Mouse (Mus musculus): ENCODE results near the gene Lcn12. TPM values are rescaled to one million over a fixed set of nuclear protein-coding genes. Genes with fewer than 3 reads are reported as not detected.
A peak's percentile ranks its signal among the peaks of the same experiment; 100 is the strongest.

The Lcn12 gene
- polyA plus RNA-seq, 1 experiment from 2014 or later: not detected

- no peak within 1 kb of the TSS for H3K27ac ChIP-seq
Measured at GRCm38 (mm10) chr2:25456205-25456953, 37.3 kb downstream of the Lcn12 start, which contains the start of gene Clic3. Clic3 (plus strand) TSS chr2:25456838.

GRCm38 (mm10) chr2:25452951-25453350 is 40.8 kb downstream of the Lcn12 start:
- H3K9me3 ChIP-seq (replicated peaks; ENCODE audit: low read length): no peaks in the 10 kb centered on the region
- no peak for DNase-seq (ENCODE audit: low spot score)
- H3K36me3 ChIP-seq (ENCODE audit: insufficient read depth, low read length): 0 out of 2 replicates have a peak, but pooled peaks cover under 1% of the 10 kb centered on the region
- H3K4me2 ChIP-seq (ENCODE audit: low read length): no peak overlapping the region
- ATAC-seq (replicated peaks; ENCODE audit: low FRiP score, low read depth): no peak
- no peak overlapping the region for H3K9ac ChIP-seq (ENCODE audit: low read depth, low read length)
- H3K27ac ChIP-seq: no peak overlapping the region; the same call in 1 of the 2 replicates
- no peak overlapping the region for H3K4me3 ChIP-seq (replicated peaks; ENCODE audit: low read depth, low read length)
- no peak for TF ChIP-seq CTCF (IDR thresholded peaks at IDR 0.05; ENCODE audit: low read depth)
- H3K4me1 ChIP-seq (replicated peaks; ENCODE audit: insufficient read depth, low read length): no peaks in the 10 kb centered on the region
- no peaks in the 10 kb centered on the region for H3K27me3 ChIP-seq (ENCODE audit: insufficient read depth, low read length)
- WGBS: 43% methylated on average over 1 of the region's 1 CpGs

More at GRCm38 (mm10) chr2:25456205-25456953, 37.3 kb downstream of the Lcn12 start, which contains the start of gene Clic3:
- no peak within 1 kb of the TSS for H3K4me3 ChIP-seq (replicated peaks; ENCODE audit: low read depth, low read length)
- H3K27me3 ChIP-seq (ENCODE audit: insufficient read depth, low read length): no peaks in the 10 kb centered on the region
- H3K36me3 ChIP-seq (ENCODE audit: insufficient read depth, low read length): no peaks in the 10 kb centered on the region
- no peak for TF ChIP-seq CTCF (IDR thresholded peaks at IDR 0.05; ENCODE audit: low read depth)
- no peak for DNase-seq (ENCODE audit: low spot score)
- WGBS: 57% methylated on average over 14 of the region's 14 CpGs
- no peak within 1 kb of the TSS for H3K4me2 ChIP-seq (ENCODE audit: low read length)
- peaks cover 12% of the 10 kb centered on the region; the same call in 1 of the 2 replicates for H3K4me1 ChIP-seq (replicated peaks; ENCODE audit: insufficient read depth, low read length)
- H3K9ac ChIP-seq (ENCODE audit: low read depth, low read length): 0 out of 2 replicates have a peak within 1 kb of the TSS, but pooled peaks have one; percentile 8
- ATAC-seq (replicated peaks; ENCODE audit: low FRiP score, low read depth): no peak
- no peaks in the 10 kb centered on the region for H3K9me3 ChIP-seq (replicated peaks; ENCODE audit: low read length)

GRCm38 (mm10) chr2:25450853-25451647 is 42.7 kb downstream of the Lcn12 start:
- H3K9ac ChIP-seq (ENCODE audit: low read depth, low read length): no peak overlapping the region
- 72% methylated on average over 8 of the region's 8 CpGs for WGBS
- ATAC-seq (replicated peaks; ENCODE audit: low FRiP score, low read depth) (no peak), DNase-seq (ENCODE audit: low spot score) (no peak)
- TF ChIP-seq CTCF (IDR thresholded peaks at IDR 0.05; ENCODE audit: low read depth): no peak
- H3K4me2 ChIP-seq (ENCODE audit: low read length): no peak overlapping the region
- no peak overlapping the region for H3K4me3 ChIP-seq (replicated peaks; ENCODE audit: low read depth, low read length)
- H3K27me3 ChIP-seq (ENCODE audit: insufficient read depth, low read length): no peaks in the 10 kb centered on the region
- H3K4me1 ChIP-seq (replicated peaks; ENCODE audit: insufficient read depth, low read length): no peaks in the 10 kb centered on the region
- no peaks in the 10 kb centered on the region for H3K9me3 ChIP-seq (replicated peaks; ENCODE audit: low read length)
- H3K36me3 ChIP-seq (ENCODE audit: insufficient read depth, low read length): 0 out of 2 replicates have a peak, but pooled peaks cover 8% of the 10 kb centered on the region
- peak overlapping the region; percentile 19; the same call in 1 of the 2 replicates for H3K27ac ChIP-seq

GRCm38 (mm10) chr2:25442682-25443081 is 51.0 kb downstream of the Lcn12 start:
- no peaks in the 10 kb centered on the region for H3K9me3 ChIP-seq (replicated peaks; ENCODE audit: low read length)
- DNase-seq (ENCODE audit: low spot score) (no peak), ATAC-seq (replicated peaks; ENCODE audit: low FRiP score, low read depth) (no peak)
- H3K4me1 ChIP-seq (replicated peaks; ENCODE audit: insufficient read depth, low read length): no peaks in the 10 kb centered on the region
- no peak overlapping the region for H3K4me2 ChIP-seq (ENCODE audit: low read length)
- no peak overlapping the region for H3K4me3 ChIP-seq (replicated peaks; ENCODE audit: low read depth, low read length)
- peaks cover 46% of the 10 kb centered on the region for H3K36me3 ChIP-seq (ENCODE audit: insufficient read depth, low read length)
- 81% methylated on average over 14 of the region's 14 CpGs for WGBS
- TF ChIP-seq CTCF (IDR thresholded peaks at IDR 0.05; ENCODE audit: low read depth): no peak
- no peaks in the 10 kb centered on the region for H3K27me3 ChIP-seq (ENCODE audit: insufficient read depth, low read length)
- no peak overlapping the region for H3K9ac ChIP-seq (ENCODE audit: low read depth, low read length)
- no peak overlapping the region for H3K27ac ChIP-seq

- Histone ChIP-seq H3K27me3 (ENCODE audit: insufficient read depth, low read length) (no peaks in the 10 kb centered on the region), H3K36me3 (ENCODE audit: insufficient read depth, low read length) (peaks cover 50% of the 10 kb centered on the region), H3K4me1 (replicated peaks; ENCODE audit: insufficient read depth, low read length) (no peaks in the 10 kb centered on the region), H3K4me2 (ENCODE audit: low read length) (no peak overlapping the region), H3K9me3 (replicated peaks; ENCODE audit: low read length) (no peaks in the 10 kb centered on the region), H3K4me3 (replicated peaks; ENCODE audit: low read depth, low read length) (no peak overlapping the region), H3K27ac (no peak overlapping the region), H3K9ac (ENCODE audit: low read depth, low read length) (no peak overlapping the region)
- DNase-seq (ENCODE audit: low spot score) (no peak), ATAC-seq (replicated peaks; ENCODE audit: low FRiP score, low read depth) (no peak)
- 83% methylated on average over 20 of the region's 20 CpGs for WGBS
- TF ChIP-seq CTCF (IDR thresholded peaks at IDR 0.05; ENCODE audit: low read depth): no peak
Measured at GRCm38 (mm10) chr2:25441067-25441466, 52.6 kb downstream of the Lcn12 start.

Small RNAs within 50 kb of the gene (microRNA-seq; reads per million reads assigned to microRNA genes)
- gene Mir3087: not detected

Other genes starting within 250 kb of the Lcn12 start
- gene AL732309.1, start 247.0 kb downstream of the Lcn12 start, polyA plus RNA-seq (2015; fragmentation: Nextera tagmentation; extraction: Ambion mirVana): 2.7 and 3.7 TPM in 2 replicates
- gene Tmem203, start 238.5 kb downstream of the Lcn12 start, polyA plus RNA-seq (2015; fragmentation: Nextera tagmentation; extraction: Ambion mirVana): 42.6 and 46.7 TPM in 2 replicates
- 17.1 and 18.0 TPM in 2 replicates for gene Tprn, start 231.3 kb downstream of the Lcn12 start, polyA plus RNA-seq (2015; fragmentation: Nextera tagmentation; extraction: Ambion mirVana)
- 172 TPM in 2 replicates for gene Ssna1, start 221.5 kb downstream of the Lcn12 start, polyA plus RNA-seq (2015; fragmentation: Nextera tagmentation; extraction: Ambion mirVana)
- gene Anapc2, start 221.4 kb downstream of the Lcn12 start, polyA plus RNA-seq (2015; fragmentation: Nextera tagmentation; extraction: Ambion mirVana): 79.4 and 84.0 TPM in 2 replicates
- gene Tmem210, start 205.8 kb downstream of the Lcn12 start, polyA plus RNA-seq (2015; fragmentation: Nextera tagmentation; extraction: Ambion mirVana): not detected in 2 replicates
- 0.29 and 0.48 TPM in 2 replicates for gene Lrrc26, start 204.0 kb downstream of the Lcn12 start, polyA plus RNA-seq (2015; fragmentation: Nextera tagmentation; extraction: Ambion mirVana)
- 0.58 and 0.66 TPM in 2 replicates for gene Grin1, start 174.7 kb downstream of the Lcn12 start, polyA plus RNA-seq (2015; fragmentation: Nextera tagmentation; extraction: Ambion mirVana)
- gene Man1b1, start 161.6 kb downstream of the Lcn12 start, polyA plus RNA-seq (2015; fragmentation: Nextera tagmentation; extraction: Ambion mirVana): 57.9 and 59.6 TPM in 2 replicates
- gene Dpp7, start 137.6 kb downstream of the Lcn12 start, polyA plus RNA-seq (2015; fragmentation: Nextera tagmentation; extraction: Ambion mirVana): 28.5 and 31.5 TPM in 2 replicates
- gene Uap1l1, start 128.2 kb downstream of the Lcn12 start, polyA plus RNA-seq (2015; fragmentation: Nextera tagmentation; extraction: Ambion mirVana): 80.5 and 92.8 TPM in 2 replicates
- gene Sapcd2, start 121.6 kb downstream of the Lcn12 start, polyA plus RNA-seq (2015; fragmentation: Nextera tagmentation; extraction: Ambion mirVana): 17.9 and 19.3 TPM in 2 replicates
- gene Entpd2, start 98.0 kb downstream of the Lcn12 start, polyA plus RNA-seq (2015; fragmentation: Nextera tagmentation; extraction: Ambion mirVana): 6.9 and 7.8 TPM in 2 replicates
- 43.9 and 49.9 TPM in 2 replicates for gene Npdc1, start 94.6 kb downstream of the Lcn12 start, polyA plus RNA-seq (2015; fragmentation: Nextera tagmentation; extraction: Ambion mirVana)
- gene Fut7, start 70.6 kb downstream of the Lcn12 start, polyA plus RNA-seq (2015; fragmentation: Nextera tagmentation; extraction: Ambion mirVana): 0.06 TPM in 1 of 2 replicates, not detected in the other
- gene Abca2, start 65.2 kb downstream of the Lcn12 start, polyA plus RNA-seq (2015; fragmentation: Nextera tagmentation; extraction: Ambion mirVana): 9.7 and 9.8 TPM in 2 replicates
- 7.7 and 10.3 TPM in 2 replicates for gene Clic3, start 37.1 kb downstream of the Lcn12 start, polyA plus RNA-seq (2015; fragmentation: Nextera tagmentation; extraction: Ambion mirVana)
- gene Paxx, start 32.8 kb downstream of the Lcn12 start, polyA plus RNA-seq (2015; fragmentation: Nextera tagmentation; extraction: Ambion mirVana): 42.0 and 45.0 TPM in 2 replicates
- gene Ptgds, start 23.9 kb downstream of the Lcn12 start, polyA plus RNA-seq (2015; fragmentation: Nextera tagmentation; extraction: Ambion mirVana): 11.5 and 13.1 TPM in 2 replicates
- gene Fbxw5, start 6.8 kb upstream of the Lcn12 start, polyA plus RNA-seq (2015; fragmentation: Nextera tagmentation; extraction: Ambion mirVana): 65.7 and 71.1 TPM in 2 replicates
- gene C8g, start 7.8 kb upstream of the Lcn12 start, polyA plus RNA-seq (2015; fragmentation: Nextera tagmentation; extraction: Ambion mirVana): 7.9 and 9.6 TPM in 2 replicates
- gene Traf2, start 53.0 kb upstream of the Lcn12 start, polyA plus RNA-seq (2015; fragmentation: Nextera tagmentation; extraction: Ambion mirVana): 24.4 and 28.1 TPM in 2 replicates
- gene Edf1, start 63.9 kb upstream of the Lcn12 start, polyA plus RNA-seq (2015; fragmentation: Nextera tagmentation; extraction: Ambion mirVana): 351 and 379 TPM in 2 replicates
- 0.59 and 0.85 TPM in 2 replicates for gene Mamdc4, start 80.9 kb upstream of the Lcn12 start, polyA plus RNA-seq (2015; fragmentation: Nextera tagmentation; extraction: Ambion mirVana)
- 197 TPM in 2 replicates for gene Phpt1, start 81.3 kb upstream of the Lcn12 start, polyA plus RNA-seq (2015; fragmentation: Nextera tagmentation; extraction: Ambion mirVana)
- 0.15 and 0.16 TPM in 2 replicates for gene Ajm1, start 87.8 kb upstream of the Lcn12 start, polyA plus RNA-seq (2015; fragmentation: Nextera tagmentation; extraction: Ambion mirVana)
- 45.6 and 56.9 TPM in 2 replicates for gene Rabl6, start 114.6 kb upstream of the Lcn12 start, polyA plus RNA-seq (2015; fragmentation: Nextera tagmentation; extraction: Ambion mirVana)
- 0.32 and 0.34 TPM in 2 replicates for gene Ccdc183, start 123.8 kb upstream of the Lcn12 start, polyA plus RNA-seq (2015; fragmentation: Nextera tagmentation; extraction: Ambion mirVana)
- gene Tmem141, start 128.1 kb upstream of the Lcn12 start, polyA plus RNA-seq (2015; fragmentation: Nextera tagmentation; extraction: Ambion mirVana): 41.7 and 43.8 TPM in 2 replicates
- gene Fcna, start 134.1 kb upstream of the Lcn12 start, polyA plus RNA-seq (2015; fragmentation: Nextera tagmentation; extraction: Ambion mirVana): 1.7 and 2.2 TPM in 2 replicates
- not detected in 2 replicates for gene Lcn8, start 159.2 kb upstream of the Lcn12 start, polyA plus RNA-seq (2015; fragmentation: Nextera tagmentation; extraction: Ambion mirVana)
- not detected in 2 replicates for gene Lcn5, start 164.0 kb upstream of the Lcn12 start, polyA plus RNA-seq (2015; fragmentation: Nextera tagmentation; extraction: Ambion mirVana)
- gene Lcn6, start 182.9 kb upstream of the Lcn12 start, polyA plus RNA-seq (2015; fragmentation: Nextera tagmentation; extraction: Ambion mirVana): not detected in 2 replicates
- gene Lcn10, start 188.8 kb upstream of the Lcn12 start, polyA plus RNA-seq (2015; fragmentation: Nextera tagmentation; extraction: Ambion mirVana): not detected in 2 replicates
- gene Obp2a, start 206.1 kb upstream of the Lcn12 start, polyA plus RNA-seq (2015; fragmentation: Nextera tagmentation; extraction: Ambion mirVana): 0.37 TPM in 1 of 2 replicates, not detected in the other
- gene Bmyc, start 212.8 kb upstream of the Lcn12 start, polyA plus RNA-seq (2015; fragmentation: Nextera tagmentation; extraction: Ambion mirVana): 94.1 and 94.6 TPM in 2 replicates
- gene Obp2b, start 243.1 kb upstream of the Lcn12 start, polyA plus RNA-seq (2015; fragmentation: Nextera tagmentation; extraction: Ambion mirVana): not detected in 2 replicates

Data from kidney, postnatal 0 days (tissue).